In the genomic region with DNA sequence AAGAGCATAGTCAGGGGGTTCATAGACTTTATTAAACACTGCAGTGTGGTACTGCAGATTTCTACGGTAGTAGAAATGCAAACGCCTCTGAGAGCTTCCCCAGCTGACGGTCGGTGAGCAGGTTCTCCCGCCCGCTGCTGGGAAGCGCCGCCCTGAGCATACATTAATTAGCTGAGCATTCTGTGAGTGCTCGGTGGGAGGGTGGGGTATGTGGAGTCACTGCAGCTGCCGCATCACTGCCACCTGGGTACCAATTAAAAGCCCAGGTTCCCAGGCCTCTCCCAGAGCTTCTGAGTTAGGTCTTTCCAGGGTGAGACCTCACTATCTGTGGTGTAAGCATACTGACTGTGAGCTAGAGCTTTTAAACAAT, we compare ENCODE assay signal across 8 mouse cellular contexts.
DNase-seq lines count a peak whose midpoint lies in the region; ATAC-seq and TF ChIP-seq lines count a peak whose summit lies in the region.

No protein-coding gene starts in this region.

- H3K9me3 ChIP-seq in heart, postnatal 0 days (replicated peaks; ENCODE audit: control insufficient read depth, low read length): no peaks in the 10 kb centered on the region
- no peaks in the 10 kb centered on the region for H3K9me3 ChIP-seq in forebrain, embryonic 13.5 days (replicated peaks)
- H3K9me3 ChIP-seq in midbrain, embryonic 15.5 days: no peaks in the 10 kb centered on the region

- 22% methylated on average over 10 of the region's 10 CpGs for WGBS in heart, postnatal 0 days
- WGBS in forebrain, embryonic 13.5 days: under 1% methylated on average over 10 of the region's 10 CpGs
- WGBS in midbrain, embryonic 15.5 days: 2% methylated on average over 10 of the region's 10 CpGs

- no peak overlapping the region for H3K9ac ChIP-seq in heart, postnatal 0 days (replicated peaks; ENCODE audit: low read depth, low read length)
- H3K9ac ChIP-seq in forebrain, embryonic 13.5 days: no peak overlapping the region
- no peak overlapping the region for H3K9ac ChIP-seq in midbrain, embryonic 15.5 days

- ATAC-seq in heart, postnatal 0 days (ENCODE audit: insufficient read depth, low read depth): no peak
- ATAC-seq in cerebellum, adult (ENCODE audit: insufficient number of reproducible peaks, low FRiP score, low TSS enrichment): peak; percentile 53
- ATAC-seq in forebrain, embryonic 13.5 days: peak; percentile 91
- peak; percentile 90 for ATAC-seq in midbrain, embryonic 15.5 days (replicated peaks)
- no peak for ATAC-seq in CD4-positive, CD25-positive, alpha-beta regulatory T cell, adult 4 months
- ATAC-seq in megakaryocyte, adult 5-6 weeks (ENCODE audit: poor library complexity, severe bottlenecking): no peak

- H3K27ac ChIP-seq in heart, postnatal 0 days (ENCODE audit: low read depth): no peak overlapping the region
- H3K27ac ChIP-seq in forebrain, embryonic 13.5 days: peak overlapping the region; percentile 57
- 0 out of 2 replicates have a peak overlapping the region, but pooled peaks have one; percentile 23 for H3K27ac ChIP-seq in midbrain, embryonic 15.5 days

- H3K4me2 ChIP-seq in heart, postnatal 0 days (ENCODE audit: low read depth, low read length): peak overlapping the region; percentile 34; the same call in 1 of the 2 replicates
- peak overlapping the region; percentile 53 for H3K4me2 ChIP-seq in forebrain, embryonic 13.5 days
- H3K4me2 ChIP-seq in midbrain, embryonic 15.5 days: peak overlapping the region; percentile 44

- TF ChIP-seq CTCF in heart, postnatal 0 days (IDR thresholded peaks at IDR 0.05; ENCODE audit: low read depth): no peak

- no peak for TF ChIP-seq EP300 in heart, postnatal 0 days (IDR thresholded peaks at IDR 0.05; ENCODE audit: low read depth)

- no peaks in the 10 kb centered on the region for H3K36me3 ChIP-seq in heart, postnatal 0 days (replicated peaks; ENCODE audit: control insufficient read depth, insufficient read depth, low read length)
- no peaks in the 10 kb centered on the region for H3K36me3 ChIP-seq in forebrain, embryonic 13.5 days (ENCODE audit: poor library complexity, severe bottlenecking)
- H3K36me3 ChIP-seq in midbrain, embryonic 15.5 days (replicated peaks): no peaks in the 10 kb centered on the region

- no peaks in the 10 kb centered on the region for H3K27me3 ChIP-seq in heart, postnatal 0 days (ENCODE audit: control insufficient read depth, insufficient read depth, low read length)
- H3K27me3 ChIP-seq in forebrain, embryonic 13.5 days: no peaks in the 10 kb centered on the region
- no peaks in the 10 kb centered on the region for H3K27me3 ChIP-seq in midbrain, embryonic 15.5 days (replicated peaks)

- peaks cover 4% of the 10 kb centered on the region; the same call in 1 of the 2 replicates for H3K4me1 ChIP-seq in heart, postnatal 0 days (ENCODE audit: control insufficient read depth, insufficient read depth)
- H3K4me1 ChIP-seq in forebrain, embryonic 13.5 days: peaks cover 9% of the 10 kb centered on the region
- H3K4me1 ChIP-seq in midbrain, embryonic 15.5 days: peaks cover 12% of the 10 kb centered on the region

- DNase-seq in heart, postnatal 0 days (ENCODE audit: low spot score): no peak
- DNase-seq in heart, adult 18-20 months: no peak
- DNase-seq in T-cell, adult 2 months (ENCODE audit: low spot score): no peak

- H3K4me3 ChIP-seq in heart, postnatal 0 days (ENCODE audit: low read depth, low read length): no peak overlapping the region
- H3K4me3 ChIP-seq in forebrain, embryonic 13.5 days: peak overlapping the region; percentile 18
- peak overlapping the region; percentile 1 for H3K4me3 ChIP-seq in midbrain, embryonic 15.5 days

Comparison
In these comparisons a context has a peak if more than half of its experiments do, and no peak if none do; other contexts are left out.
1. ATAC-seq: peak in cerebellum, adult (single experiment), forebrain, embryonic 13.5 days (single experiment) and midbrain, embryonic 15.5 days (single experiment); none in heart, postnatal 0 days (single experiment), CD4-positive, CD25-positive, alpha-beta regulatory T cell, adult 4 months (single experiment) and megakaryocyte, adult 5-6 weeks (single experiment).
2. Peak in every context shown above with its lines, with median percentiles within 50 percentile points of each other: H3K4me2 ChIP-seq.